Mouse (Mus musculus): ENCODE results near the gene Colgalt2.

DNA sequence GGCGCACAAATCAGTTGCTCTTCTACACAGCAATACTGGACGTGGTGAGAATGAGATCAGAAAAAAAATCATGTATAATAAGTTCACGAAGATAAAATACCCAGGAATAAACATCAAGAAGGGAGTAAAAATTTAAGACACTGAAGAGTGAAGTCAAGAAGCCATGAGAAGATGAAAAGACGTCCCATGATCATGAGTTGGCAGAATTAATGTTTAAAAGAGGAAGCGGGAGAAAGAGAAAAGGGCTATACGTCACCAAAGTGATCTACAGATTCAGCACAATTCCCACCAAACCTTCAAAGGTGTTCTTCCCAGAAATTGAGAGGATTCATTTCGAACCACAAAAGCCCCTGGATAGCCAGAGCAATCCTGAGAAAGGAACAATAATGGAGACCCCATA lies 30.2 kb downstream of the Colgalt2 start:
- TF ChIP-seq TAL1 (IDR thresholded peaks at IDR 0.05; ENCODE audit: low read length) (no peak), GATA1 (IDR thresholded peaks at IDR 0.05; ENCODE audit: low read length) (no peak)
